ENCODE assay signal across 10 mouse cellular contexts in genomic region chr16:33019117-33019770, GRCm38 (mm10). TPM values are rescaled to one million over a fixed set of nuclear protein-coding genes. Genes with fewer than 3 reads are reported as not detected.
DNase-seq lines count a peak whose midpoint lies in the region; ATAC-seq and TF ChIP-seq lines count a peak whose summit lies in the region.
"Had no signal": no experiment of that assay in that cellular context is flagged by ENCODE, and none has a peak within 500 bp of the region (broad histone marks: within the 10 kb centered on the region; RNA-seq: fewer than 3 reads in every experiment).

No protein-coding gene starts in this region.

- H3K27me3 ChIP-seq in hindbrain, embryonic 10.5 days (ENCODE audit: insufficient read depth, poor library complexity, severe bottlenecking) = no peaks in the 10 kb centered on the region
- H3K27me3 ChIP-seq in hindbrain, embryonic 16.5 days (replicated peaks; ENCODE audit: control insufficient read depth, insufficient read depth, low read length) = no peaks in the 10 kb centered on the region
- H3K27me3 ChIP-seq: limb, embryonic 15.5 days had no signal

- WGBS in hindbrain, embryonic 10.5 days = 80% methylated on average over 21 of the region's 21 CpGs
- 69% methylated on average over 21 of the region's 21 CpGs for WGBS in hindbrain, embryonic 16.5 days

- H3K4me3 ChIP-seq in hindbrain, embryonic 10.5 days = no peak overlapping the region
- no peak overlapping the region for H3K4me3 ChIP-seq in hindbrain, embryonic 16.5 days (ENCODE audit: low read length)
- peak overlapping the region in 1 of 2 experiments; percentile 5; a peak in 1 of 4 replicates for H3K4me3 ChIP-seq in ES-E14 (ENCODE audit: insufficient read depth in 1 of 2, low read depth in 1 of 2, low read length in 2 of 2, poor library complexity in 1 of 2, severe bottlenecking in 1 of 2)
- H3K4me3 ChIP-seq: limb, embryonic 15.5 days had no signal

- H3K9ac ChIP-seq in hindbrain, embryonic 16.5 days (ENCODE audit: low read depth, low read length) = no peak overlapping the region
- H3K9ac ChIP-seq in ES-E14 (ENCODE audit: insufficient read depth, low read depth, low read length, poor library complexity, severe bottlenecking) = no peak overlapping the region
- H3K9ac ChIP-seq: limb, embryonic 15.5 days had no signal

- in situ Hi-C loops in ES-E14 (cut with MboI; ENCODE audit: low sequenced_read_pairs in 2 of 2, unreplicated experiment in 2 of 2) = no loop called here

- no peak for DNase-seq in hindbrain, embryonic 10.5 days (ENCODE audit: low spot score)
- DNase-seq in ES-E14 (ENCODE audit: low read depth, low spot score) = peak; percentile 19
- peak; percentile 61 for DNase-seq in gastrocnemius, postnatal 14 days
- DNase-seq in kidney, postnatal 36 days = peak; percentile 72
- DNase-seq in left cerebral cortex, adult 8-10 months (ENCODE audit: low spot score in 2 of 2) = no peak
- DNase-seq in cerebellum, adult 11-12 months = no peak
- DNase-seq in urinary bladder, postnatal 10 days (ENCODE audit: low spot score) = no peak

- no peak for ATAC-seq in hindbrain, embryonic 16.5 days
- ATAC-seq: hindbrain, postnatal 0 days had no signal

- H3K36me3 ChIP-seq in hindbrain, embryonic 10.5 days = peaks cover 24% of the 10 kb centered on the region
- H3K36me3 ChIP-seq in hindbrain, embryonic 16.5 days (ENCODE audit: control insufficient read depth, insufficient read depth, low read length) = no peaks in the 10 kb centered on the region
- H3K36me3 ChIP-seq in ES-E14 (ENCODE audit: control insufficient read depth, insufficient read depth, low read length, poor library complexity, severe bottlenecking) = peaks cover 5% of the 10 kb centered on the region; the same call in 1 of the 2 replicates

- H3K27ac ChIP-seq in hindbrain, embryonic 10.5 days = 0 out of 2 replicates have a peak overlapping the region, but pooled peaks have one; percentile 16
- H3K27ac ChIP-seq in hindbrain, embryonic 16.5 days (ENCODE audit: low read depth, low read length) = no peak overlapping the region
- H3K27ac ChIP-seq in ES-E14 (ENCODE audit: insufficient read depth, low read depth, low read length, poor library complexity, severe bottlenecking) = peak overlapping the region; percentile 26; the same call in 1 of the 2 replicates
- H3K27ac ChIP-seq: hindbrain, postnatal 0 days; limb, embryonic 15.5 days had no signal

- no peaks in the 10 kb centered on the region for H3K4me1 ChIP-seq in hindbrain, embryonic 10.5 days (replicated peaks)
- no peaks in the 10 kb centered on the region for H3K4me1 ChIP-seq in hindbrain, embryonic 16.5 days (ENCODE audit: control insufficient read depth, insufficient read depth, low read depth, low read length)
- H3K4me1 ChIP-seq in ES-E14 (ENCODE audit: control insufficient read depth in 2 of 2, insufficient read depth in 2 of 2, low read length in 2 of 2, poor library complexity in 1 of 2) = no peaks in the 10 kb centered on the region
- H3K4me1 ChIP-seq: limb, embryonic 15.5 days had no signal

- no peak overlapping the region for H3K4me2 ChIP-seq in hindbrain, embryonic 16.5 days (ENCODE audit: low read length)
- H3K4me2 ChIP-seq: limb, embryonic 15.5 days had no signal

- intact Hi-C loops in gastrocnemius, postnatal 14 days (cut with DNase I; ENCODE audit: low total_unique reads) = no loop called here

- no peaks in the 10 kb centered on the region for H3K9me3 ChIP-seq in hindbrain, embryonic 10.5 days
- H3K9me3 ChIP-seq in hindbrain, embryonic 16.5 days (ENCODE audit: control insufficient read depth, low read length) = no peaks in the 10 kb centered on the region
- no peaks in the 10 kb centered on the region for H3K9me3 ChIP-seq in ES-E14 (ENCODE audit: control insufficient read depth, insufficient read depth, low read depth, low read length)
- H3K9me3 ChIP-seq: limb, embryonic 15.5 days had no signal

TF ChIP-seq in ES-E14, 5 proteins besides CTCF, POLR2A, EP300 and RAD21:
- TF ChIP-seq CHD2 (IDR thresholded peaks at IDR 0.05; ENCODE audit: low read depth, low read length) (no peak), ZNF384 (IDR thresholded peaks at IDR 0.05; ENCODE audit: low read depth, low read length) (no peak), HCFC1 (IDR thresholded peaks at IDR 0.05; ENCODE audit: borderline replicate concordance, insufficient read depth, low read length) (no peak), MAFK (IDR thresholded peaks at IDR 0.05; ENCODE audit: insufficient read depth, low read depth, low read length) (no peak), ZC3H11A (IDR thresholded peaks at IDR 0.05; ENCODE audit: borderline replicate concordance, low read depth, low read length) (no peak)

RNA-seq across cellular contexts. Expression of gene Iqcg, which starts 36.8 kb away (rescaled TPM):
- 5.0 and 5.6 TPM in 2 replicates for polyA plus RNA-seq in hindbrain, embryonic 10.5 days (2016; fragmentation: Nextera tagmentation; extraction: Ambion mirVana)
- 7.5 and 7.9 TPM in 2 replicates for polyA plus RNA-seq in hindbrain, embryonic 16.5 days (2015; fragmentation: Nextera tagmentation; extraction: Ambion mirVana)
- total RNA-seq in ES-E14 (2012; rRNA removed) = 9.8 and 11.3 TPM in 2 replicates
- 1 to 10 TPM; 1.9 to 2.2 TPM for total RNA-seq in gastrocnemius, postnatal 14 days (2021)
- 1 to 10 TPM; 3.1 to 6.3 (median 4.9) TPM for total RNA-seq in left cerebral cortex, adult 8-10 months (2022)

RNA-seq across cellular contexts. Expression of gene Rpl35a, which starts 37.0 kb away (rescaled TPM):
- polyA plus RNA-seq in hindbrain, embryonic 10.5 days (2016; fragmentation: Nextera tagmentation; extraction: Ambion mirVana) = 860 and 944 TPM in 2 replicates
- 370 and 392 TPM in 2 replicates for polyA plus RNA-seq in hindbrain, embryonic 16.5 days (2015; fragmentation: Nextera tagmentation; extraction: Ambion mirVana)
- total RNA-seq in ES-E14 (2012; rRNA removed) = 1,485 and 1,755 TPM in 2 replicates
- total RNA-seq in gastrocnemius, postnatal 14 days (2021) = 100 to 1,000 TPM; 304 to 324 TPM
- total RNA-seq in left cerebral cortex, adult 8-10 months (2022) = 100 to 1,000 TPM; 315 to 399 (median 349) TPM

RNA-seq across cellular contexts. Expression of gene Lmln, which starts 43.1 kb away (rescaled TPM):
- polyA plus RNA-seq in hindbrain, embryonic 10.5 days (2016; fragmentation: Nextera tagmentation; extraction: Ambion mirVana) = 2.3 and 4.7 TPM in 2 replicates
- polyA plus RNA-seq in hindbrain, embryonic 16.5 days (2015; fragmentation: Nextera tagmentation; extraction: Ambion mirVana) = 3.2 and 4.1 TPM in 2 replicates
- total RNA-seq in ES-E14 (2012; rRNA removed) = 9.1 and 12.9 TPM in 2 replicates
- total RNA-seq in gastrocnemius, postnatal 14 days (2021) = 1 to 10 TPM; 1.4 to 2.3 TPM
- 10 to 100 TPM in 3 of 4 experiments, 1 to 10 TPM in 1; 9.2 to 14.9 (median 11.5) TPM for total RNA-seq in left cerebral cortex, adult 8-10 months (2022)

Comparison
In these comparisons a context has a peak if more than half of its experiments do, and no peak if none do; other contexts are left out.
1. DNase-seq: peak in ES-E14 (single experiment), gastrocnemius, postnatal 14 days (single experiment) and kidney, postnatal 36 days (2 of 2); none in hindbrain, embryonic 10.5 days (single experiment), left cerebral cortex, adult 8-10 months (0 of 2), cerebellum, adult 11-12 months (single experiment) and urinary bladder, postnatal 10 days (single experiment).